Mouse (Mus musculus): ENCODE results near the gene Thrb.

- no peak for TF ChIP-seq CTCF (IDR thresholded peaks at IDR 0.05; ENCODE audit: borderline replicate concordance, insufficient read depth, low read depth, low read length)
- no peak for TF ChIP-seq POLR2A (IDR thresholded peaks at IDR 0.05; ENCODE audit: borderline replicate concordance, insufficient read depth, low read length)
Observed at GRCm38 (mm10) chr14:17632887-17633522, 27.1 kb upstream of the Thrb start.
